ENCODE assay signal across 19 mouse cellular contexts in the genomic region with DNA sequence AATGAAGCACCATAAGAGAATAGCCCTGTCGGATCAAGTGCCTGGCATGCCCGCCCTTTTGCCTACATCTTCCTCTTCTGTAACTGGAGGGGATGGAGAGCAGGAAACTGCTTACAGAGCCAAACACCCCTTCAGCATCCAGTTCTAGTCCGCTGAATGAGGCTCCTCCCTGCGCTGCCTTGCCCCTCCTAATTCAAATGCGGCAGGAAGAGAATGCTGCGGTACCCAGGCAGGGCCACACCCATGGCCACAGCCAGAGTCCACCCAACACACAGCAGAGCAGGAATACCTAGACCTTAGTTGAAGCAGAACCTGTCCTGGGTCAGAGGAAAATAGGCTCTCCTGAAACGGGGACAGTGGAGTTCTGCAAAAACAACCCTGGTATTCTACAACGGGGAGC.
DNase-seq lines count a peak whose midpoint lies in the region; ATAC-seq lines count a peak whose summit lies in the region.
"Had no signal": no experiment of that assay in that cellular context is flagged by ENCODE, and none has a peak within 500 bp of the region (broad histone marks: within the 10 kb centered on the region; RNA-seq: fewer than 3 reads in every experiment).

No protein-coding gene starts in this region.

- H3K4me3 ChIP-seq in hindbrain, embryonic 10.5 days: peak overlapping the region; percentile 48
- no peak overlapping the region for H3K4me3 ChIP-seq in hindbrain, embryonic 16.5 days (ENCODE audit: low read length)
- H3K4me3 ChIP-seq: forebrain, embryonic 15.5 days; heart, embryonic 15.5 days; left cerebral cortex, adult 2 months; limb, embryonic 12.5 days; liver, embryonic 13.5 days; lung, embryonic 15.5 days had no signal

- H3K27ac ChIP-seq in hindbrain, embryonic 10.5 days: no peak overlapping the region
- no peak overlapping the region for H3K27ac ChIP-seq in hindbrain, embryonic 16.5 days (ENCODE audit: low read depth, low read length)
- H3K27ac ChIP-seq: forebrain, embryonic 15.5 days; heart, embryonic 15.5 days; left cerebral cortex, adult 2 months; limb, embryonic 12.5 days; liver, embryonic 13.5 days; lung, embryonic 15.5 days had no signal

- H3K36me3 ChIP-seq in hindbrain, embryonic 10.5 days: no peaks in the 10 kb centered on the region
- H3K36me3 ChIP-seq in hindbrain, embryonic 16.5 days (ENCODE audit: control insufficient read depth, insufficient read depth, low read length): no peaks in the 10 kb centered on the region
- H3K36me3 ChIP-seq: forebrain, embryonic 15.5 days; heart, embryonic 15.5 days; limb, embryonic 12.5 days; liver, embryonic 13.5 days; lung, embryonic 15.5 days had no signal

- H3K4me2 ChIP-seq in hindbrain, embryonic 16.5 days (ENCODE audit: low read length): no peak overlapping the region
- H3K4me2 ChIP-seq: forebrain, embryonic 15.5 days; heart, embryonic 15.5 days; liver, embryonic 13.5 days; lung, embryonic 15.5 days had no signal

- DNase-seq in hindbrain, embryonic 10.5 days (ENCODE audit: low spot score): no peak
- DNase-seq in B cell, adult 2 months: peak; percentile 19 to 27
- peak; percentile 84 for DNase-seq in R1 (ENCODE audit: low read depth, low spot score)
- DNase-seq in induced T-regulatory cell, adult 2 months (ENCODE audit: low read depth): peak; percentile 48
- DNase-seq in kidney, postnatal 14 days: no peak
- DNase-seq in adrenal gland, adult 8-10 months: no peak
- DNase-seq in retina, postnatal 1 day: no peak
- DNase-seq: cerebellum, adult 9-11 months; embryo, embryonic 11 days; kidney, postnatal 10 days; liver, embryonic 13.5 days; thymus, postnatal 36 days had no signal

- WGBS in hindbrain, embryonic 10.5 days: 27% methylated on average over 8 of the region's 8 CpGs
- 25% methylated on average over 8 of the region's 8 CpGs for WGBS in hindbrain, embryonic 16.5 days

- H3K27me3 ChIP-seq in hindbrain, embryonic 10.5 days (ENCODE audit: insufficient read depth, poor library complexity, severe bottlenecking): peaks cover 94% of the 10 kb centered on the region
- peaks cover 51% of the 10 kb centered on the region for H3K27me3 ChIP-seq in hindbrain, embryonic 16.5 days (replicated peaks; ENCODE audit: control insufficient read depth, insufficient read depth, low read length)

- no peak for ATAC-seq in hindbrain, embryonic 16.5 days
- ATAC-seq: forebrain, embryonic 15.5 days; intestine, postnatal 0 days had no signal

- H3K4me1 ChIP-seq in hindbrain, embryonic 10.5 days (replicated peaks): peaks cover 78% of the 10 kb centered on the region
- H3K4me1 ChIP-seq in hindbrain, embryonic 16.5 days (ENCODE audit: control insufficient read depth, insufficient read depth, low read depth, low read length): peaks cover 26% of the 10 kb centered on the region

- H3K9ac ChIP-seq in hindbrain, embryonic 16.5 days (ENCODE audit: low read depth, low read length): no peak overlapping the region
- H3K9ac ChIP-seq: forebrain, embryonic 15.5 days; heart, embryonic 15.5 days; limb, embryonic 12.5 days; liver, embryonic 13.5 days; lung, embryonic 15.5 days had no signal

- H3K9me3 ChIP-seq in hindbrain, embryonic 10.5 days: no peaks in the 10 kb centered on the region
- H3K9me3 ChIP-seq in hindbrain, embryonic 16.5 days (ENCODE audit: control insufficient read depth, low read length): no peaks in the 10 kb centered on the region
- H3K9me3 ChIP-seq: forebrain, embryonic 15.5 days; heart, embryonic 15.5 days; limb, embryonic 12.5 days; liver, embryonic 13.5 days; lung, embryonic 15.5 days had no signal

Comparison
In these comparisons a context has a peak if more than half of its experiments do, and no peak if none do; other contexts are left out.
1. DNase-seq: peak in B cell, adult 2 months (2 of 2), R1 (single experiment) and induced T-regulatory cell, adult 2 months (single experiment); none in hindbrain, embryonic 10.5 days (single experiment), kidney, postnatal 14 days (single experiment), adrenal gland, adult 8-10 months (single experiment) and retina, postnatal 1 day (single experiment).